Mouse (Mus musculus): ENCODE results near the gene Scarb2.
A peak's percentile ranks its signal among the peaks of the same experiment; 100 is the strongest.

Gene Scarb2

GRCm38 (mm10) chr5:92435025-92435584, 71.5 kb downstream of the Scarb2 start, which contains the start of gene Nup54:
TSS of gene Nup54 (minus strand) at chr5:92435219.
- peak; percentile 97 for DNase-seq (ENCODE audit: low read depth)

DNA sequence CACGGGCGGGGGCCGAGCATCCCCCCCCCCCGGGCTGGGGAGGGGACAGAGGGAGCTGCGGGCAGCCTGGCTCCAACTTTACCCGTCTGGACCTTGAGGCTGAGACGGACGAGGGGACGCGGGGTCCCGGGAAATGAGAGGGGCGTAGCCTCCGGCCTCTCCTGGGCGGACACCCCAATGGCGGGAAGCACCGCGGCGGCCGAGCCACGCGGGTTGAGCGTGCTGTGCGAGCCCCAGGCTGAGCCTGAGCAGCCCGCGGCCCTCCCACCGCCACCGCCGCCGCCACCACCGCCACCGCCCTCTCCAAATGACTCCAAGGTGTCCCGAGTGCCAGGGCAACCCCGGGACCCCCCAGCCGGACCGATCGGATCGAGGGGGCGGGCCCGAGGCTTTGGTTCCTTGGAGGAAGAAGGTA, 72.1 kb downstream of the Scarb2 start:
- DNase-seq (ENCODE audit: low read depth) = no peak

GRCm38 (mm10) chr5:92434070-92434469, 72.6 kb downstream of the Scarb2 start:
- no peak for DNase-seq (ENCODE audit: low read depth)

DNA sequence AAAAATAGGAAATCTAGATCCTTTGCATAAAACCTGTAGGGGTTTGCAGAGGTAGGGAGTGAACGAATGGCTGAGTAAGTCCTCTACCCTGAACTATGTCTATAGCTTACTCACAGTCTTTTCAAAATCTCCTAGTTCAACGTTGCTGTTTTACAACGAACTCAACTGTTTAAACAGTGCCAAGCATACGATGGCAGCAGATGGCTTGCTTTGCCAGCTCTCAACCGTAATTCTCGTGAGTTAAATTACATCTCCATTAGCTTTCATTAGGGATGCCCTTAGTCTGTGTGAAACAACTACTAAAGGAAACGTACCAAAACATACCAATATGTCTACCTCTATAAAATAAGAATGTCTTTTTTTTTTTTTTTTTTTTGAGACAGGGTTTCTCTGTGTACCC, 75.0 kb downstream of the Scarb2 start:
- DNase-seq (ENCODE audit: low read depth) = no peak

GRCm38 (mm10) chr5:92430723-92431122, 75.9 kb downstream of the Scarb2 start:
- no peak for DNase-seq (ENCODE audit: low read depth)

DNA sequence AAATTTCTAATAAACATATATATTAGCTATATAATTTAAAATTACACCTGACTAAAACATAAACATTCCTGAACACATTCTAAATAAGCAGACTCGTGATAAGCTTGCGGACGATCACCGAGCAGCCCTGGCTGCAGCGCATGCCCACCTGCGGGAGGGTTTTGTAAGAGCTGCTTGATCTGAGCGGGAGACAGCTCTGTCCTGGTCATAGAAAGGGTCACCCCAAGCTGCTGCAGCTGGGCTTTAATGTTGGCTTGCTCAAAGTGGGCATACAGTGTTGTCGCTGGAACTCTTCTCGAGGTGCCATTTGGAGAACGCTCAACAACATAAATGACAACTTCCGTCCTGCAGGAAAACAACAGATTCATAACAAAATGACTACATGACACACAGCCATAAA, 82.5 kb downstream of the Scarb2 start:
- DNase-seq (ENCODE audit: low read depth) = no peak

- DNase-seq (ENCODE audit: low read depth) = no peak
Measured at GRCm38 (mm10) chr5:92413982-92414375, 92.7 kb downstream of the Scarb2 start.

DNA sequence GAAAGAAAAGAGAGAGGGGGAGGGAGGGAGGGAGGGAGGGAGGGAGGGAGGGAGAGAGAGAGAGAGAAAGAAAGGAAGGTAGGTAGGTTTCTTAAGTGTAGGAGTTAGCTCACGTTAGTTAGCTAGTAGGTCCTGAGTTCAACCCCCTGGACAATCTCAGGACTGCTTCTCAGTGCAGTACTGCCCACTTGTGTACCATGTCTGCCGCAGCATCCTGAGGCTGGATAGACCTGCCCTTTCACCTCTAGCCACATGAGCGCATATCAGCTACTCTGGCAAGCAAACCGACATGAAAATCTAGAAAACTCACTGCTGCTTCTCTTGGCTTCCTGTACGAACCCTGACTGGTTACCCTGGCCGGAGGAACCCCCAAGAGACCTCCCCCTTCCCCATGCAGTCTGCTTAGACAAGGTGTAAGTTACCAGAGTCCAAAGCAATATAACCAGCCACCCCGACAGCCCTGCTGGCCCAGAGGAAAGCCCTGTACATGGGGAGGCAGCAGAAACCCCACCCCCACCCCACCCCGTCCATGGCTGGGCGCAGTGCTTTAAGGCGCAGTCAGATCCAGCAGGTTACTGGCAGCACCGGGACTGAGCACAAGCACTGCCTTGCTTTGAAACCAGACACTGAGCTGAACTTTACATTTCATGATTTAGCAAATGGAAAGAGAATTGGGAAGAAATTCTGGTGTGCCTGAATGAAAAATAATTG, 93.2 kb downstream of the Scarb2 start:
- no peak for DNase-seq (ENCODE audit: low read depth)

GRCm38 (mm10) chr5:92411461-92412140, 95.0 kb downstream of the Scarb2 start:
- no peak for DNase-seq (ENCODE audit: low read depth)

DNA sequence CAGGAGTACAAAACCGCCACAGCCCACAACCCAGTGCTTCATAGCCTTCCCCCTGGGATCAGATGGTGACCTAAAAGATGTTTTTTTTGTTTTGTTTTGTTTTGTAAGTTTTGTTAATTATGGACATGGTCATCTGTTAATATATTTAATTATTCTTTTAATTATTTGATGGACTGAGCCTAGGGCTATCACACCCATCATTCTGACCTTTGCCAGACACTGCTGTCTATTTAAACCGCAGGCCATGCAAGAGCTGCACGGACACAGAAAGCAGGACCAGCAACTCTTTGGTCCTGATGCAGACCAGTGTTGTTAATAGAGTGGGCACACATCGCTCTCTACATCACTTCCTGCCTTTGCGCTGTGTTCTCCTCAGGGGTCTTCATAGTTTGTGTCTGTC, 96.1 kb downstream of the Scarb2 start:
- DNase-seq (ENCODE audit: low read depth) = no peak

DNA sequence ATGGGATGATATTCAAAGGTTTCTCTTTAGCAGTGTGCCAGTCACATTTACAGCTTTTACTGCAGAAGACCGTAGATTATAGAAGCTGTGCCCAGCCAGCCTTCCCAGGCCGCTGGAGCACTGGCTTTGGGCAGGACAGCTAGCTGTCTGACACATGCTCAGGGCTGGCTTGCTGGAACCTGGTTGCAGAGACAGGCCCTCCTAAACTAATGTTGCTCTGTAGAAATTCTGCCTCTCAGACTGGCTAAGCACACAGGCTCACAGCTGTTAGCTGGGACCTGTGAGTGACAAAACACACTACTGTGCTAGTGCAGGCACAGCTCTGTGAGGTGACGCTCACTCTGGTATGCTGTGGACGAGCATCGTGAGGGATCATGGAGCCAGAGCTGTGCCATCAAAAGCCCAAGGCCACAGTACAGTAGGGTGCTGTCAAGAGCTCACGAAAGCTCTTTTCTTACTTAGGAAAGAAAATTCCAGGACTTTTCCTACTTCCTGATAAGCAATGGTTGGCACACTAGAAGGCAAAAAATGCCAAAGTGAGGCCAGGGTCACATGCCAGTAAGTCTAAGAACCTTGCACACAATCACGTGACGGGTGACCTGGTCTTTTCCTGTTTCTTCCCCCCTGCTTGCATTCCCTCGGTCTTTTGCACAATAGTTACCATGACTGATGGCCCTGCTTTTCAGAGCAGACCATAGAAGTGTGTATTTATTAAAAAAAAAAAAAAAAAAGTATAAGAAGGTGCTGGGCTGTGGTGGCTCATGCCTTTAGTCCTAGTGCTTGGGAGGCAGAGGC, 97.1 kb downstream of the Scarb2 start:
- DNase-seq (ENCODE audit: low read depth) = no peak

DNA sequence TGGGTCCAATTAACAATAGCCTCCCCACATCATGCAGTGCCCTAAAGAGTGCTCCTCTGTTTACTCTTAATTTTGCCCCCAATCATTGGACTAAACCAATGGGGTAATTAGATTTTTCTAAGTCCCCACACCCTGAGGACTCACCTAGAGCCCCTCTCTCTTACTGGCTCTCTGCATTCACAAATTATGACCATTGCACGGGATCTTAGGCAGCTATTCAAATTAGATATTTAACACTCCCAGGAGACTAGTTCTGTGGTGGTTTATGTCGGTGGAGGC, 102.3 kb downstream of the Scarb2 start:
- DNase-seq (ENCODE audit: low read depth) = no peak

DNA sequence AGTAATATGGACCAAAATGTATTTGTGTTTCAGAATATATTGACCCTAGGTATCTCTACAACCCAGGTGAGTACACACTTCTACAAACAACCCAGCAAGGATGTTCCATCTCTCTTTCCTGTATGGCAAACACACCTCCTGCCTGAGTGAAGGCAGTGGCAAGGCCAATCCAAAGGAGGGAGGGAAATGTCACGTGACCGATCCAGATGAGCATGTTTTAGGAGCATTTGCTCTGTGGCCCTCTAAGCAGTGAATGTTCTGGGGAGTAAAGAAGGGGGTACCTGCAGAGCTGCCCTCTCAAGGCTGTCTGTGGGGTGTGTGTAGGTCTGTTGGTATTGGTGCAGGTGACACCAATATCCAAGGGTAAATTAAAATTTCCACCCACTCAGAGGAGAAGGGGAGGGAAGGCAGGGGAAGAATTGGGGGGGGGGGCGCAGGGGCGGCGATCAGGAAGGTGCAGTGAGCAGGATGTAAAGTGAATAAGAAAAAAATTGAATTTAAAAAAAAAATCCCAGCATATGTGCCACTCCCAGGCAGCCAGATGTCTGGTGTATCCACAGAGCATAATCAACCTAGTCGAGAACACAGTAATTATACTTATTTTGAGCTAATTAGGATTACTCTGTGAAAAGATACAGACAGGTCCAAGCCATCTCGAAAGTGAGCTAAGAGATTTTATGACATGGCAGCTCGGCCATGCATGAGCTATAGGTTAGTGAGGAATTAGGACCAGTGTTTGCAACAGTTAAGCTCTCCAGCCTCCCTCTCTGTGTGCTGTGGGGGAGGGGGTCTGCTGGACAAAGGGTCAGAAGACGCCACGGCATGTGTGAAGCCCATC, 102.9 kb downstream of the Scarb2 start:
- no peak for DNase-seq (ENCODE audit: low read depth)

GRCm38 (mm10) chr5:92402816-92403215, 103.8 kb downstream of the Scarb2 start:
- no peak for DNase-seq (ENCODE audit: low read depth)

DNA sequence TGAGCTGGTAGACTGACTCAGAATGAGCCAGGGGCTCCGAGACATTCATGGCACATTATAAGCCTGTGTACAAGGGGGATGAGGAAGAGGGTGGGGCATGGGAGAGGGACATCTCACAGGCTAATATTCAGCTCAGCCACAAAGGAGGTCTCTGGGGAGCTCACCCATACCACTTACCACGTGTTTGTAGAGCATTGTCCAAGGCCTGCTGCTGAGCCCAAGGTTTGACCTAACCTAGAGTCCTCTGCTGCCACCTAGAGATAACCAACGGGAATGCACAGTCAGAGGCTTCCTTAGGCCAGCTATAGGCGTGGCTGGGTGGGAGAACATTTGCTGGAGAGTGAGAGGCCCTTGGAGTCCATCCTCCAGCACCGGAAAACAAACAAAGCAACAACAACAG, 108.5 kb downstream of the Scarb2 start:
- peak; percentile 76 for DNase-seq (ENCODE audit: low read depth)

- no peak for DNase-seq (ENCODE audit: low read depth)
Measured at GRCm38 (mm10) chr5:92396476-92396875, 110.2 kb downstream of the Scarb2 start.

DNA sequence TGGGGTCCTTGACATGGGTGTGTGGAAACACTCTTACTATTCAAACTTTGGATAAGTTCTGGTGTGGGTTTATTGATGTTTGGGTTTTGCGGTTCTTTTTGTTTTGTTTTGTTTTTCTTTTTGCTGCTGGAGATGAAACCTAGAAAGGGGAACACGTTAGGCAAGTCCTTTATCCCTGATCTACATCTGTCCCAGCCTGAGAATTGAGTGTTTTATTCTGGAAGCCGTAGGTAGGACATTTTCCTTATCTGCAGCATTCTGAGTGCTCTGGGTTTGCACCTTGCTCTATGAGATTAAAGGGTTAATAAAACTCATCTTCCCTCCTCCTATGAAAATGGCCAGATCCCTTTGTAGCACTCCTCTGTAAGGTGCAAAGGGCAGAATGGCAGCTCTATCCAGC, 110.9 kb downstream of the Scarb2 start:
- DNase-seq (ENCODE audit: low read depth) = no peak

GRCm38 (mm10) chr5:92393863-92394262, 112.8 kb downstream of the Scarb2 start:
- DNase-seq (ENCODE audit: low read depth) = no peak

- no peak for DNase-seq (ENCODE audit: low read depth)
Measured at GRCm38 (mm10) chr5:92392542-92392941, 114.1 kb downstream of the Scarb2 start.
